Mouse (Mus musculus): ENCODE results near the gene Zfp831. TPM values are rescaled to one million over a fixed set of nuclear protein-coding genes. Genes with fewer than 3 reads are reported as not detected.

Gene Zfp831
- 10 to 100 TPM; 16.8 to 20.6 TPM for total RNA-seq (2021)
- long read RNA-seq, experiment 1, partial matches to known transcripts = 0 of 8 reads
- long read RNA-seq, experiment 1, other reads (novel, unspliced or antisense) = 8 of 8 reads
- long read RNA-seq, experiment 2, full-length matches to known transcripts = 1 of 6 reads
- long read RNA-seq, experiment 2, partial matches to known transcripts = 0 of 6 reads
- long read RNA-seq, experiment 2, other reads (novel, unspliced or antisense) = 5 of 6 reads

- intact Hi-C loops (cut with DNase I) = no loop called here
- Histone ChIP-seq H3K4me3 (no peak within 1 kb of the TSS), H3K27ac (no peak within 1 kb of the TSS)
- DNase-seq (ENCODE audit: extremely low spot score in 1 of 2, low spot score in 2 of 2) = no peak
- TF ChIP-seq CTCF (IDR thresholded peaks at IDR 0.05) = no peak
These were observed at the start of gene Zfp831 for GRCm38 (mm10) chr2:174643448-174644144. TSS of gene Zfp831 (plus strand) at chr2:174643534.

- DNase-seq (ENCODE audit: extremely low spot score in 1 of 2, low spot score in 2 of 2) = no peak
These were observed 48.4 kb upstream of the Zfp831 start for GRCm38 (mm10) chr2:174594965-174595364.

GRCm38 (mm10) chr2:174595611-174596010, 47.7 kb upstream of the Zfp831 start:
- DNase-seq (ENCODE audit: extremely low spot score in 1 of 2, low spot score in 2 of 2) = no peak
- Histone ChIP-seq H3K27ac (no peak overlapping the region), H3K4me3 (no peak overlapping the region)
- no peak for TF ChIP-seq CTCF (IDR thresholded peaks at IDR 0.05)
- intact Hi-C loops (cut with DNase I) = no loop called here

More at GRCm38 (mm10) chr2:174594965-174595364, 48.4 kb upstream of the Zfp831 start:
- Histone ChIP-seq H3K27ac (no peak overlapping the region), H3K4me3 (no peak overlapping the region)
- intact Hi-C loops (cut with DNase I) = no loop called here
- no peak for TF ChIP-seq CTCF (IDR thresholded peaks at IDR 0.05)

GRCm38 (mm10) chr2:174596457-174596856, 46.9 kb upstream of the Zfp831 start:
- H3K27ac ChIP-seq = no peak overlapping the region
- intact Hi-C loops (cut with DNase I) = no loop called here
- no peak for DNase-seq (ENCODE audit: extremely low spot score in 1 of 2, low spot score in 2 of 2)
- no peak overlapping the region for H3K4me3 ChIP-seq
- no peak for TF ChIP-seq CTCF (IDR thresholded peaks at IDR 0.05)

GRCm38 (mm10) chr2:174598451-174598850, 44.9 kb upstream of the Zfp831 start:
- Histone ChIP-seq H3K27ac (peak overlapping the region; percentile 82), H3K4me3 (peak overlapping the region; percentile 53)
- intact Hi-C loops (cut with DNase I) = no loop called here
- DNase-seq (ENCODE audit: extremely low spot score in 1 of 2, low spot score in 2 of 2) = peak; percentile 67 to 70
- no peak for TF ChIP-seq CTCF (IDR thresholded peaks at IDR 0.05)

GRCm38 (mm10) chr2:174599071-174599635, 44.2 kb upstream of the Zfp831 start:
- peak overlapping the region; percentile 82 for H3K27ac ChIP-seq
- intact Hi-C loops (cut with DNase I) = no loop called here

GRCm38 (mm10) chr2:174599853-174600271, 43.5 kb upstream of the Zfp831 start:
- Histone ChIP-seq H3K27ac (peak overlapping the region; percentile 82), H3K4me3 (peak overlapping the region; percentile 53)
- intact Hi-C loops (cut with DNase I) = no loop called here
- no peak for TF ChIP-seq CTCF (IDR thresholded peaks at IDR 0.05)
- DNase-seq (ENCODE audit: extremely low spot score in 1 of 2, low spot score in 2 of 2) = peak; percentile 33 to 40

More at GRCm38 (mm10) chr2:174599071-174599635, 44.2 kb upstream of the Zfp831 start:
- no peak for TF ChIP-seq CTCF (IDR thresholded peaks at IDR 0.05)
- peak in 1 of 2 experiments; percentile 25 for DNase-seq (ENCODE audit: extremely low spot score in 1 of 2, low spot score in 2 of 2)
- H3K4me3 ChIP-seq = peak overlapping the region; percentile 53

- no peak for DNase-seq (ENCODE audit: extremely low spot score in 1 of 2, low spot score in 2 of 2)
- TF ChIP-seq CTCF (IDR thresholded peaks at IDR 0.05) = no peak
- Histone ChIP-seq H3K27ac (no peak overlapping the region), H3K4me3 (no peak overlapping the region)
- intact Hi-C loops (cut with DNase I) = no loop called here
These were observed 41.2 kb upstream of the Zfp831 start for GRCm38 (mm10) chr2:174601938-174602685.

GRCm38 (mm10) chr2:174603321-174603720, 40.0 kb upstream of the Zfp831 start:
- peak in 1 of 2 experiments; percentile 22 for DNase-seq (ENCODE audit: extremely low spot score in 1 of 2, low spot score in 2 of 2)
- no peak for TF ChIP-seq CTCF (IDR thresholded peaks at IDR 0.05)
- no peak overlapping the region for H3K27ac ChIP-seq
- intact Hi-C loops (cut with DNase I) = no loop called here
- no peak overlapping the region for H3K4me3 ChIP-seq

- no peak for TF ChIP-seq CTCF (IDR thresholded peaks at IDR 0.05)
- H3K4me3 ChIP-seq = no peak overlapping the region
These were observed 38.3 kb upstream of the Zfp831 start for GRCm38 (mm10) chr2:174605020-174605419.

GRCm38 (mm10) chr2:174605442-174606087, 37.8 kb upstream of the Zfp831 start:
- TF ChIP-seq CTCF (IDR thresholded peaks at IDR 0.05) = no peak
- intact Hi-C loops (cut with DNase I) = no loop called here
- H3K4me3 ChIP-seq = no peak overlapping the region
- H3K27ac ChIP-seq = no peak overlapping the region
- no peak for DNase-seq (ENCODE audit: extremely low spot score in 1 of 2, low spot score in 2 of 2)

More at GRCm38 (mm10) chr2:174605020-174605419, 38.3 kb upstream of the Zfp831 start:
- no peak for DNase-seq (ENCODE audit: extremely low spot score in 1 of 2, low spot score in 2 of 2)
- intact Hi-C loops (cut with DNase I) = no loop called here
- H3K27ac ChIP-seq = no peak overlapping the region
